Mouse (Mus musculus): ENCODE data around the gene Psmd9. TPM values are rescaled to one million over a fixed set of nuclear protein-coding genes. Genes with fewer than 3 reads are reported as not detected.

Gene Psmd9
- polyA plus RNA-seq, 1 experiment from 2014 or later: 63.5 TPM

DNA sequence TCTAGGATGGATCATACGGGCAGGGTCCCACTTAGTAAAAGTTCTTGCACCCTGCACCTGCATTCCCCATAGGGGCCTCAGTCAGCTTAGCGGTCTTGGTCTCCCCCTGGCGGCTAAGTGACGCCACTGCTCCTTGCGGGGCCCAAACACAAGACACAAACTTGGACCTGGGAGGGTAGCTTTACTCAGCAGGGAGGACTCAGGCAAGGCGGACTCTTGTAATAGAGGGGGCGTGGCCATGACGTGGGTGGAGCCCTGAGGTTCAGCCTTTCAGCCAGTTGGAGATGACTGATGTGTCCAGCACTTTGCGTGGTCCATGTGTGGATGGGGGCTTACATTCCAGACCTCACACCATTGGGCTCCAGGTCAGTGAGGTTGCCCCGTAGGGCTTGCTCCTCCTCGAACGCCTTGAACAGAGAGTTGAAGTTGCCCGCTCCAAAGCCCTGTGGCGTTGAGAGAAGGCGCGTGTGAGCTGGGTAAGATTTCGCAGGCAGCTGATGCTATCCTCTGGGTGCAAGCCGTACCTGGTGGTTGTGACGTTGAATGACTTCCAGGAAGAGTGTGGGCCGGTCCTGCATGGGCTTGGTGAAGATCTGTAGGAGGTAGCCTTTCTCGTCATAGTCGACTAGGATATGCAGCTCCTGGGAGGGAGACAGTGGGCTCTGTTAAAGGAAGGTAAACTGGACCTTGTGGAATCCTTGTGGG lies 2.6 kb downstream of the Psmd9 start:
- no peaks in the 10 kb centered on the region for H3K27me3 ChIP-seq (replicated peaks; ENCODE audit: control insufficient read depth, insufficient read depth, low read length)
- 19% methylated on average over 22 of the region's 22 CpGs for WGBS
- peak overlapping the region; percentile 42 for H3K4me2 ChIP-seq (ENCODE audit: low read length)
- H3K9ac ChIP-seq (ENCODE audit: low read length): no peak overlapping the region
- DNase-seq (ENCODE audit: low spot score) (peak; percentile 84), ATAC-seq (peak; percentile 82)
- H3K4me3 ChIP-seq (ENCODE audit: low read depth, low read length): no peak overlapping the region
- H3K9me3 ChIP-seq (replicated peaks; ENCODE audit: control insufficient read depth, low read length): no peaks in the 10 kb centered on the region
- H3K27ac ChIP-seq (ENCODE audit: low read depth, low read length): no peak overlapping the region
- H3K36me3 ChIP-seq (ENCODE audit: control insufficient read depth, insufficient read depth, low read length): peaks cover 7% of the 10 kb centered on the region
- H3K4me1 ChIP-seq (ENCODE audit: control insufficient read depth, insufficient read depth, low read length): peaks cover 3% of the 10 kb centered on the region; the same call in 1 of the 2 replicates

DNA sequence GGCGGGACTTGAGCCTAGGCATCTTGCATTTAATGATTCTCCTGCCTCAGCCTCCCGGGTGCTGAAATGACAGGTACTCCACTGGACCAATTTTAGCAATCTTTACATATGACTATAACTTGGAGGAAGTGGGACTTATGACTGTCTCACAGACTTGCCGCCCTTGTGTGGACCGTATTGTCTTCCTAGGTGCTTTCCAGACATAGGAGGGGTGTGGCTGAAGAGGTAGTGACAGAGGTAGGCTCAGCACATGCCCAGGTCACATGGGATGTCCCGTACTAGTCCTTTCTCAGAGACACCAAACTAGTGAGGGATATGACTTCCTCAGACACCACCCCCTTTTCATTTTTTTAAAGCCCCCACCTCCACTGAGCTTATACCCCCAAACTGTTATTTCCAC lies 9.6 kb downstream of the Psmd9 start:
- no peak for DNase-seq (ENCODE audit: low spot score)
- Histone ChIP-seq H3K4me2 (ENCODE audit: low read length) (no peak overlapping the region), H3K9me3 (replicated peaks; ENCODE audit: control insufficient read depth, low read length) (no peaks in the 10 kb centered on the region), H3K9ac (ENCODE audit: low read length) (no peak overlapping the region), H3K27ac (ENCODE audit: low read depth, low read length) (no peak overlapping the region), H3K4me1 (ENCODE audit: control insufficient read depth, insufficient read depth, low read length) (no peaks in the 10 kb centered on the region), H3K4me3 (ENCODE audit: low read depth, low read length) (no peak overlapping the region), H3K27me3 (replicated peaks; ENCODE audit: control insufficient read depth, insufficient read depth, low read length) (no peaks in the 10 kb centered on the region), H3K36me3 (ENCODE audit: control insufficient read depth, insufficient read depth, low read length) (no peaks in the 10 kb centered on the region)
- no peak for ATAC-seq
- 87% methylated on average over 5 of the region's 5 CpGs for WGBS

DNA sequence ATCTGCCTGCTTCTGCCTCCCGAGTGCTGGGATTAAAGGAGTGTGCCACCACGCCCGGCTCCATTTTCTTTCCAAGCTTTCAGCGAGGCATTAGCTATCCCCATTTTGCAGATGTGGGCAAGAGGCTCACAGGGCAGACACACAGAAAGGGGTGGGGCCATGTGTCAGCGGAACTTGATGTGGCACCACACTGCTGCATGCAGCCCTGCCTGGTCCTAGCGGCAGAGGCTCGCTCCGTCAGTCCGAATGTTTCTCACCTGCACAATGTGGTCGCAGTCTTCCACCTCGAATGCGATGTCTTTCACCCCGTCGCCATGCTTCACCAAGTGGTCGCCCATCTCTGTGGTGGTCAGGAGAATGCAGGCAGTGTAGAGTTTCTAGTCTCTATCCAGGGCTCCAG lies 11.2 kb downstream of the Psmd9 start:
- Histone ChIP-seq H3K9ac (ENCODE audit: low read length) (no peak overlapping the region), H3K27me3 (replicated peaks; ENCODE audit: control insufficient read depth, insufficient read depth, low read length) (no peaks in the 10 kb centered on the region), H3K4me2 (ENCODE audit: low read length) (no peak overlapping the region), H3K36me3 (ENCODE audit: control insufficient read depth, insufficient read depth, low read length) (no peaks in the 10 kb centered on the region), H3K27ac (ENCODE audit: low read depth, low read length) (no peak overlapping the region), H3K4me3 (ENCODE audit: low read depth, low read length) (no peak overlapping the region), H3K4me1 (ENCODE audit: control insufficient read depth, insufficient read depth, low read length) (no peaks in the 10 kb centered on the region), H3K9me3 (replicated peaks; ENCODE audit: control insufficient read depth, low read length) (no peaks in the 10 kb centered on the region)
- DNase-seq (ENCODE audit: low spot score) (no peak), ATAC-seq (no peak)
- 93% methylated on average over 15 of the region's 15 CpGs for WGBS

DNA sequence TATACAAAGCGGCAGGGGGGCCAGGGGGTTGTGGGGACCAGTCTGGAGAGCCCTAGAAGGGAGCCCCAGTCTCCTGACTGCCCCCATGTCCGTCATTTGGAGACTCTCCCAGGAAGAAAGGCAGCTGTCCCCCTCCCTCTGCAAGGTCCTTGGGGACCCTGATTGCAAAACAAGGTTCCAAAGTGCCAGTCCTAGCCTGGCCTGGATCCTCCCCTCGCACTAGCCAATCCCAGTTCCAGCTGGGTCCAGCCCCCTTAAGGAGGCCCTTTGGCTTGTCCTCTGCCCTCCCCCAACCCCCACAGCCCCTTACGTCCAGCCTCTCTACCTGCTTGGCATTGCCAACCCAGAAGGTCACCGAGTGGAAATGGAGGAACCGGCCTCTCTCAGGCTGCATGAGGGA lies 12.3 kb downstream of the Psmd9 start:
- Histone ChIP-seq H3K27me3 (replicated peaks; ENCODE audit: control insufficient read depth, insufficient read depth, low read length) (no peaks in the 10 kb centered on the region), H3K4me2 (ENCODE audit: low read length) (no peak overlapping the region), H3K4me1 (ENCODE audit: control insufficient read depth, insufficient read depth, low read length) (no peaks in the 10 kb centered on the region), H3K4me3 (ENCODE audit: low read depth, low read length) (no peak overlapping the region), H3K9ac (ENCODE audit: low read length) (no peak overlapping the region), H3K27ac (ENCODE audit: low read depth, low read length) (no peak overlapping the region), H3K36me3 (ENCODE audit: control insufficient read depth, insufficient read depth, low read length) (no peaks in the 10 kb centered on the region), H3K9me3 (replicated peaks; ENCODE audit: control insufficient read depth, low read length) (no peaks in the 10 kb centered on the region)
- WGBS: 73% methylated on average over 6 of the region's 6 CpGs
- ATAC-seq (no peak), DNase-seq (ENCODE audit: low spot score) (no peak)

DNA sequence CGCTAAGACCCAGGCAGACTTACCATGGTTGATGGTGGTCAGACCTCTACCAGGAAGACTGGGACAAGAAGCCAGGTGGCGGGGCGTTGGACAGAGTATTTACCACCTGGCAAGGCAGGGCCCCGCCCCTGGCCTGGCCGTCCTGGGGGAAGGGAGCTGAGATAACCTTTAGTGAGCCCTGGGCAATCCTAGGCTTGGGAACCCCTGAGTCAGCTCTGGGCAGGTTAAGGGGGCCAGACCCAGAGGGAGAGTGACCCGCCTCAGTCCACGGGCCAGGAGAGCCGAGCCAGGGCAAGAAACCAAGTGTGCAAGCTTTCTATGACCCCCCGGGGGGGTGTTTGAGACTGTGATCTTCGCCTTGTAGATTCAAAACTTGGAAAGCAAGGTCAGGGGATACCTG lies 13.4 kb downstream of the Psmd9 start, which contains the start of gene Hpd:
Gene Hpd (minus strand): TSS at position 77 of the 400 bp plus-strand sequence.
- no peak within 1 kb of the TSS for H3K27ac ChIP-seq (ENCODE audit: low read depth, low read length)
- H3K4me2 ChIP-seq (ENCODE audit: low read length): no peak within 1 kb of the TSS
- H3K36me3 ChIP-seq (ENCODE audit: control insufficient read depth, insufficient read depth, low read length): no peaks in the 10 kb centered on the region
- ATAC-seq: no peak
- WGBS: 83% methylated on average over 10 of the region's 10 CpGs
- no peaks in the 10 kb centered on the region for H3K27me3 ChIP-seq (replicated peaks; ENCODE audit: control insufficient read depth, insufficient read depth, low read length)
- no peak for DNase-seq (ENCODE audit: low spot score)
- H3K9ac ChIP-seq (ENCODE audit: low read length): no peak within 1 kb of the TSS
- no peak within 1 kb of the TSS for H3K4me3 ChIP-seq (ENCODE audit: low read depth, low read length)
- no peaks in the 10 kb centered on the region for H3K4me1 ChIP-seq (ENCODE audit: control insufficient read depth, insufficient read depth, low read length)
- no peaks in the 10 kb centered on the region for H3K9me3 ChIP-seq (replicated peaks; ENCODE audit: control insufficient read depth, low read length)

DNA sequence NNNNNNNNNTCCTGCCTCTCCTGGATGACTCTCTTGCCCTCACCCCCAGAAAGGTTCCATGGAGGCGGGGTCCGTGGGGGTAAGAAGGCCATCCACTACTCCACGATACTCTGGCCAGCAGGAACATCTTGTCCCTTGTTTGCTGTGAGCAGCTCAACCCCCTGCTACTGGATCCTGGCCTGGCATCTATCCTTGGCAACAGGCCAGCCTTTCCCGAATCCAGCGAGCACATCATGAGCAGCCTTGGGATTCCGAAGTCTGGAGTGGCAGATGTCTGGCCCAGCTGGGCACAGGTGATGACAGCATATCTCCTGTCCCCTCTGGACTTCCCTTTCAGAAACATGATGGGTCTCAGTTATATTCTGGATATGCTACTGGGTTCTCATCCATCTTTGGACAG lies 16.8 kb downstream of the Psmd9 start:
- DNase-seq (ENCODE audit: low spot score) (peak; percentile 31), ATAC-seq (no peak)
- H3K9me3 ChIP-seq (replicated peaks; ENCODE audit: control insufficient read depth, low read length): no peaks in the 10 kb centered on the region
- H3K36me3 ChIP-seq (ENCODE audit: control insufficient read depth, insufficient read depth, low read length): no peaks in the 10 kb centered on the region
- no peaks in the 10 kb centered on the region for H3K4me1 ChIP-seq (ENCODE audit: control insufficient read depth, insufficient read depth, low read length)
- no peak overlapping the region for H3K27ac ChIP-seq (ENCODE audit: low read depth, low read length)
- H3K9ac ChIP-seq (ENCODE audit: low read length): no peak overlapping the region
- no peaks in the 10 kb centered on the region for H3K27me3 ChIP-seq (replicated peaks; ENCODE audit: control insufficient read depth, insufficient read depth, low read length)
- no peak overlapping the region for H3K4me2 ChIP-seq (ENCODE audit: low read length)
- H3K4me3 ChIP-seq (ENCODE audit: low read depth, low read length): no peak overlapping the region
- 60% methylated on average over 6 of the region's 6 CpGs for WGBS

DNA sequence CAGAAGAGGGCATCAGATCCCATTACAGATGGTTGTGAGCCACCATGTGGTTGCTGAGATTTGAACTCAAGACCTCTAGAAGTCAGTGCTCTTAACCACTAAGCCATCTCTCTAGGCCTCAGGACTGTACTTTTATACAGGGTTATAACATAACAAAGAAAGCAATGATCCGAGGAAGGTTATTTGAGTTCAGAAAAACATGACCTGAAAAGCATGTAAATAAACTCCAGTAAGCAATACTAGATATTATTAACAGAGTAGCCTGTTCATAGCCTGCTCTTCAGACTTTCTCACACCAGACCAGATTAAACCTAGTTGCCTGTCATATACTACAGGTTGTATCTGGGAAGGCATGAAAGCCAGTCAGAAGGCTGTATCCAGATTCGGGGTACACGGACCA lies 18.1 kb downstream of the Psmd9 start:
- H3K9me3 ChIP-seq (replicated peaks; ENCODE audit: control insufficient read depth, low read length): no peaks in the 10 kb centered on the region
- H3K4me1 ChIP-seq (ENCODE audit: control insufficient read depth, insufficient read depth, low read length): no peaks in the 10 kb centered on the region
- no peak overlapping the region for H3K9ac ChIP-seq (ENCODE audit: low read length)
- DNase-seq (ENCODE audit: low spot score): no peak
- no peak for ATAC-seq
- H3K27ac ChIP-seq (ENCODE audit: low read depth, low read length): no peak overlapping the region
- H3K4me2 ChIP-seq (ENCODE audit: low read length): no peak overlapping the region
- WGBS: 97% methylated on average over 3 of the region's 3 CpGs
- H3K27me3 ChIP-seq (replicated peaks; ENCODE audit: control insufficient read depth, insufficient read depth, low read length): no peaks in the 10 kb centered on the region
- H3K36me3 ChIP-seq (ENCODE audit: control insufficient read depth, insufficient read depth, low read length): no peaks in the 10 kb centered on the region
- H3K4me3 ChIP-seq (ENCODE audit: low read depth, low read length): no peak overlapping the region

DNA sequence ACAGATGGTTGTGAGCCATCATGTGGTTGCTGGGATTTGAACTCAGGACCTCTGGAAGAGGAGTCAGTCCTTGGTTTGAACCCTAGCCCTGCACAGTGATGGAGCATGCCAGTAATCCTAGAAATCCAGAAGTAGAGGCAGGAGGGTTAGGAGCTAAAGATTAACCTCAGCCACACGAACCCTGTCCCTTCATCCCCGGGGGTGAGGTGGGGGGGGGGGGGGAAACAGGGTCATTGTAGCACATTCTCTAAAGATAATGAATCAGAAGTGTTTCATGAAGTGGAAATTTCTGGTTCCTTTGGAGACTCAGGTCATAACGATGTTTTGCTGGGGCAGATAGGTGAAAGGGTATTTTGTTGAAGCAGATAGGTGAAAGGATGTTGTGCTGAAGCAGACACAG lies 21.7 kb downstream of the Psmd9 start:
- no peak for ATAC-seq
- DNase-seq (ENCODE audit: low spot score): no peak
- Histone ChIP-seq H3K4me1 (ENCODE audit: control insufficient read depth, insufficient read depth, low read length) (no peaks in the 10 kb centered on the region), H3K27ac (ENCODE audit: low read depth, low read length) (no peak overlapping the region), H3K27me3 (replicated peaks; ENCODE audit: control insufficient read depth, insufficient read depth, low read length) (no peaks in the 10 kb centered on the region), H3K4me2 (ENCODE audit: low read length) (no peak overlapping the region), H3K9me3 (replicated peaks; ENCODE audit: control insufficient read depth, low read length) (no peaks in the 10 kb centered on the region), H3K4me3 (ENCODE audit: low read depth, low read length) (no peak overlapping the region), H3K36me3 (ENCODE audit: control insufficient read depth, insufficient read depth, low read length) (no peaks in the 10 kb centered on the region), H3K9ac (ENCODE audit: low read length) (no peak overlapping the region)
- WGBS: 68% methylated on average over 3 of the region's 3 CpGs

DNA sequence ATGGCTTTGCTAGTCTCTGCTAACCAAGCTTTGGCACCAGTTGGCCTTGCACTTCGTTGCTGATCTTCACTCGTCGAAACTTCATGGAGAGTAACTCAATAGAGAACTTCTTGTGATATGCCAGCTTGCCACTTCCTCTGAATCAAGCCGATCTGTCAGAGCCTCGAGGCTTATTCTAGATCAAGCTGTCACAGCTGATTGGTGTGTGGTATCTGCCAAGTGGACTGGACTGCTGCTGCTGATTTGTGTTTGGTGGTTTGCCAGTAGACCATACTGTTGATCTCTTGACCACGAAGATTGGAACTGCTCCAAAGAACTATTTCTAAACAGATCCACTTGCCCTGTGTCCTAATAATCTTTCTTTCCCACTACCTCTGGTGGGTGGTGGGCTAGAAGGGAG lies 22.2 kb downstream of the Psmd9 start:
- DNase-seq (ENCODE audit: low spot score) (no peak), ATAC-seq (no peak)
- Histone ChIP-seq H3K4me2 (ENCODE audit: low read length) (no peak overlapping the region), H3K27ac (ENCODE audit: low read depth, low read length) (no peak overlapping the region), H3K36me3 (ENCODE audit: control insufficient read depth, insufficient read depth, low read length) (no peaks in the 10 kb centered on the region), H3K4me3 (ENCODE audit: low read depth, low read length) (no peak overlapping the region), H3K4me1 (ENCODE audit: control insufficient read depth, insufficient read depth, low read length) (no peaks in the 10 kb centered on the region), H3K9me3 (replicated peaks; ENCODE audit: control insufficient read depth, low read length) (no peaks in the 10 kb centered on the region), H3K27me3 (replicated peaks; ENCODE audit: control insufficient read depth, insufficient read depth, low read length) (no peaks in the 10 kb centered on the region), H3K9ac (ENCODE audit: low read length) (no peak overlapping the region)
- 84% methylated on average over 6 of the region's 6 CpGs for WGBS

Data from forebrain, embryonic 14.5 days (tissue).